Mouse (Mus musculus) cerebellum, postnatal 25 days (tissue): ENCODE measurements around the gene Bmx.

Experiments
- DNase-seq, 2 experiments: peaks; one replicate each; pipeline ENCODE4 v3.0.0; 2021; ENCODE audit warnings: mixed read lengths in 2 of 2

The Bmx gene

GRCm38 (mm10) chrX:164173880-164174279 lies 84.1 kb downstream of the Bmx start:
- no peak for DNase-seq

DNA sequence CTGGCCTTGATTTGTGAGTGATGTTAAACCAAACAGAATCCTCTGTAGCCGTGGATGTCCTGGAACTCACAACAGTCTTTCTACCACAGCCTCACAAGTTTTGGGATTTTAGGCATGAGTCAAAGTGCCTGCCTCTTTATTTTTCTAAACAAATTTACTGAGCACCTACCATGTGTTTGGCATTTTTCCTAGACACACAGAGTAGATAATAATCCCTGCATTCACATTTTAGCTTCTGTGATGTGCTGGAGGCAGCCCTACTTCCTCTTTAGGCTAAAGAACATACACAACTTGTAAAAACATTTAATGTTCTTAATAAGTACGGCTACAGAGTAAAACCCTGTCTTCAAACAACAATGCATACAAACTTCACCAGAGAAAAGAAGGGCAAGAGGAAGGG lies 87.0 kb downstream of the Bmx start:
- no peak for DNase-seq

DNA sequence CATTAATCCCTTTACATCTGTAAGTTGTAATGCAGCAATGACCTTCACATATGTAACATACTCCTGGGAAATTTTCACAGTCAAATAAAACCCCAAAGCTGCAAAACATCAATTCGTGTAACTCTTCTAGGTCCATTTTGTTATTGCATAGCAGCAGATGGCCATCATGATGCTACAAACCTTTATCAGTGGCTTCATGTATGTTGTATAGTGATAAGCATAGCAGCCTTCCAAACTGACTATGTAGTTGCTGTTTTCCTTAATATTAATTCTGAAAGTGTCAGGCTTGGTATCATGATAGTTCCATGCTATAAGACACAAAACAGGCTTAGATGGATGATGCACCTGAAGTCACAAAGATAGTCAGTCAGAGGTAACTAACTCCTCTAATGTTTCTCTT lies 93.3 kb downstream of the Bmx start:
- DNase-seq, result no peak

DNA sequence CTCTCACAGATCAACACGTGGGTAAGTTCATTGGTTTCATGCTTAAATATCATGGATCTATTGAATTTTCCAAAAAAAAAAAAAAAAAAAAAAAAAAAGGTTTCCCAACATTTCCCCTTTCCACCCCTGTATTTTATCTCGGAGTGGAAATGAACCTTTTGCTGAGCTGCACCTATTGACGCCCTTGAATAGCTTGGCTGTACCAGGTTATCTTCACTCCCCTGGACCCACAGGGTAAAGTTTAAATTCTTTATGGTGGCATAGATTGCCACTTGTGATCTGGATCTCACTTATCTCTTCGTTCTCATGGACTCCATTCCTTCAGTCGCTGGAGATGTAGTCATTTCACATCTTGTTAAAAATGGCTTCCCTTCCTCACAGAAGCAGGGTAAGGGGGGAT lies 103.4 kb downstream of the Bmx start:
- no peak for DNase-seq

- DNase-seq, result no peak
These were observed 104.4 kb downstream of the Bmx start for GRCm38 (mm10) chrX:164153606-164154005.

DNA sequence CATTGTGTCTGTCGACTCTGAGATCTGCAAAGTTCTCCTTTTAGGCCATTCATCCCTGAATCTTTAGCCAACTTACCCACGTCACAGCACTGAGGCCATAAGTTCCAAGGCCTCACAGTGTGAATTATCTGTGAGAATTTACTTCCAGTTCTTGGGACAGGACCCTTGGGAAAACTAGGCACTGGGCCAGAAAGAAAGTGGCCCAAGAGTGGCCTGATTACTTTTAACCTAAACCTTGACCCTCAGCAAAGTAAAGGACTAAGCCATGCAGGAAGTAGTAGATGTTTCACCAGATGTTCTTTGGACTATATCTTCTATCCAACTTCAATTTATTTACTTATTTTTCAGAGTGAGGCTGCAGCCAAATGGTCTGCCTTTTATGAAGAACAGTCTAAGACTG lies 105.3 kb downstream of the Bmx start:
- no peak for DNase-seq

GRCm38 (mm10) chrX:164145463-164146250 lies 112.3 kb downstream of the Bmx start:
- no peak for DNase-seq
